Mouse (Mus musculus): ENCODE data around the gene Gm5108. TPM values are rescaled to one million over a fixed set of nuclear protein-coding genes. Genes with fewer than 3 reads are reported as not detected.

The Gm5108 gene
- polyA plus RNA-seq (2015; fragmentation: Nextera tagmentation; extraction: Ambion mirVana) = not detected in 2 replicates

DNA sequence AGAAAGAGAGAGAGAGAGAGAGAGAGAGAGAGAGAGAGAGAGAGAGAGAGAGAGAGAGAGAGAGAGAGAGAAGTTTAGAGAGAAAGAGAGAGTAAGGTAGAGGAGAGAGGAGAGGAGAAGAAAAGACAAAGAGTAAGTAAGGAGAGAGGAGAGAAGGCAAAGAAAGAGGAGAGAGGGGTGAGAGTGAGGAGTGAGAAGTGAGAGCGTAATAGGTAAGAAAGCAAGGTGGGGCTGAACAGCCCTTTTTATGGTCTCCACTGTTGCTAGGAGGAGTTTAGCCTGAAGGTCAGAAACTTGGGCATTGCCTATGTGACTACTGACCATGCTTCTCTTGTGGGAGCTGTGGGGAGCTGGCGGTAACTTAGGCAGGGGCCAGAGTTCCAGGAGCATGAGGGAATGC is at the start of gene Gm5108:
Gene Gm5108, plus strand, starts transcription at position 301 of the 400 bp plus-strand sequence.
- Histone ChIP-seq H3K36me3 (no peaks in the 10 kb centered on the region), H3K4me3 (replicated peaks) (no peak within 1 kb of the TSS), H3K4me1 (replicated peaks) (no peaks in the 10 kb centered on the region; the same call in 1 of the 2 replicates), H3K9me3 (replicated peaks) (no peaks in the 10 kb centered on the region), H3K9ac (no peak within 1 kb of the TSS), H3K4me2 (no peak within 1 kb of the TSS), H3K27me3 (no peaks in the 10 kb centered on the region), H3K27ac (no peak within 1 kb of the TSS)
- ATAC-seq (ENCODE audit: low read depth) = no peak
- WGBS (ENCODE audit: insufficient replicate concordance) = 76% methylated on average over 2 of the region's 2 CpGs
- no peak for DNase-seq

GRCm38 (mm10) chr5:67898921-67899320 is 42.5 kb upstream of the Gm5108 start:
- WGBS (ENCODE audit: insufficient replicate concordance) = 72% methylated on average over 1 of the region's 1 CpGs
- no peaks in the 10 kb centered on the region for H3K4me1 ChIP-seq (replicated peaks)
- H3K4me3 ChIP-seq (replicated peaks) = no peak overlapping the region
- H3K9ac ChIP-seq = no peak overlapping the region
- H3K4me2 ChIP-seq = no peak overlapping the region
- no peak for ATAC-seq (ENCODE audit: low read depth)
- H3K27me3 ChIP-seq = 0 out of 2 replicates have a peak, but pooled peaks cover 3% of the 10 kb centered on the region
- H3K36me3 ChIP-seq = no peaks in the 10 kb centered on the region
- no peaks in the 10 kb centered on the region for H3K9me3 ChIP-seq (replicated peaks)
- H3K27ac ChIP-seq = no peak overlapping the region
- DNase-seq = no peak

DNA sequence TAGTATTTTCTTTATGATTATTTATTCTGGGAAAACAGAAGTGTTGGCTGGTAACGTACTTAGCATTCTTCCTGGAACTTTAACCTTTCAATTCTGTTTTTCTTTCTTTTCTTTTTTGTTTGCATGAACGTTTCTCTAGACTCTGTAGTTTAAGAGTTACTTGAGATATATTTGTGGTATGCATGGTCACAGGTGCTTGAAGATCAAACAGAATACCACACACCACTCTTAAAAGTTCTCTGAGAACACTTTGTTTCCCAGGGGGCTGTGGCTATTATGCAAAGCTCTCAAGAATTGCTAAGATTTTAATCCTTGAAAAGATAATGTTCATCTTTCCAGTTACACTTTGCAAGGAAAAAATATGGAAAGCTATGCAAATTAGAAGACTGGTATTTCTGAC is 36.9 kb upstream of the Gm5108 start:
- ATAC-seq (ENCODE audit: low read depth) = no peak
- H3K9me3 ChIP-seq (replicated peaks) = no peaks in the 10 kb centered on the region
- no peak for DNase-seq
- H3K4me2 ChIP-seq = no peak overlapping the region
- no peak overlapping the region for H3K27ac ChIP-seq
- H3K36me3 ChIP-seq = no peaks in the 10 kb centered on the region
- H3K9ac ChIP-seq = no peak overlapping the region
- no peaks in the 10 kb centered on the region for H3K4me1 ChIP-seq (replicated peaks)
- 0 out of 2 replicates have a peak, but pooled peaks cover under 1% of the 10 kb centered on the region for H3K27me3 ChIP-seq
- 56% methylated on average over 2 of the region's 2 CpGs for WGBS (ENCODE audit: insufficient replicate concordance)
- H3K4me3 ChIP-seq (replicated peaks) = no peak overlapping the region

DNA sequence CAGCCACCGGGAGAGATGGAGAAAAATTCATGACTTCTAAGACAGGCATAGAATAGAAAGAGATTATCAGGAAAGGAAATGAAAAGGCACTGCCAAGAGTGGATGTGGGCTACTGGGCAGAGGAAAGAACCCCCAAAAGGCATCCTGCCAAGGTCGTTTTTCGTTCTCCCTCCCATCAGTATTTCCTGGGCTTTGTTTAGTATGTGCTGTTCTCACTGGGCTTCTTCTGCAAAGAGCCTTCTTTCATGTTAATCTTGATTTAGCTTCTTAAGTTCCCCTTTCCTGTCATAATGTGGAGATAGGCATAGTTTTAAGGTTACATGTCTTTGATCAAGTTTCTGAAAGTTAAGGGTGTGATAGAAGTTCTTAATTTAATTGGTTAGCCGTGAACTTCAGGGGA is 10.9 kb upstream of the Gm5108 start:
- no peak overlapping the region for H3K4me2 ChIP-seq
- whole genome bisulfite sequencing (ENCODE audit: insufficient replicate concordance) = 19% methylated on average over 4 of the region's 4 CpGs
- ATAC-seq (ENCODE audit: low read depth) = no peak

GRCm38 (mm10) chr5:67931623-67932022 is 9.8 kb upstream of the Gm5108 start:
- Histone ChIP-seq H3K27me3 (no peaks in the 10 kb centered on the region), H3K9ac (no peak overlapping the region), H3K4me1 (replicated peaks) (peaks cover 11% of the 10 kb centered on the region), H3K4me2 (no peak overlapping the region), H3K27ac (no peak overlapping the region), H3K36me3 (no peaks in the 10 kb centered on the region), H3K9me3 (replicated peaks) (no peaks in the 10 kb centered on the region), H3K4me3 (replicated peaks) (no peak overlapping the region)
- ATAC-seq (ENCODE audit: low read depth) (peak; percentile 74), DNase-seq (peak; percentile 4)
- 3% methylated on average over 2 of the region's 2 CpGs for WGBS (ENCODE audit: insufficient replicate concordance)

More for the DNA sequence above, 10.9 kb upstream of the Gm5108 start:
- no peak for DNase-seq
- H3K9ac ChIP-seq = no peak overlapping the region
- H3K9me3 ChIP-seq (replicated peaks) = no peaks in the 10 kb centered on the region
- peaks cover 11% of the 10 kb centered on the region for H3K4me1 ChIP-seq (replicated peaks)
- H3K27me3 ChIP-seq = no peaks in the 10 kb centered on the region
- no peaks in the 10 kb centered on the region for H3K36me3 ChIP-seq
- no peak overlapping the region for H3K4me3 ChIP-seq (replicated peaks)
- no peak overlapping the region for H3K27ac ChIP-seq

GRCm38 (mm10) chr5:67943199-67943598 is 1.7 kb downstream of the Gm5108 start:
- Histone ChIP-seq H3K27me3 (no peaks in the 10 kb centered on the region), H3K4me3 (replicated peaks) (no peak overlapping the region), H3K27ac (no peak overlapping the region), H3K4me2 (no peak overlapping the region), H3K9ac (no peak overlapping the region), H3K36me3 (no peaks in the 10 kb centered on the region), H3K4me1 (replicated peaks) (no peaks in the 10 kb centered on the region; the same call in 1 of the 2 replicates), H3K9me3 (replicated peaks) (no peaks in the 10 kb centered on the region)
- 6% methylated on average over 2 of the region's 2 CpGs for WGBS (ENCODE audit: insufficient replicate concordance)
- DNase-seq (no peak), ATAC-seq (ENCODE audit: low read depth) (no peak)

- no peaks in the 10 kb centered on the region; the same call in 1 of the 2 replicates for H3K4me1 ChIP-seq (replicated peaks)
- no peak overlapping the region for H3K4me3 ChIP-seq (replicated peaks)
- no peaks in the 10 kb centered on the region for H3K9me3 ChIP-seq (replicated peaks)
- no peak for ATAC-seq (ENCODE audit: low read depth)
- WGBS (ENCODE audit: insufficient replicate concordance) = 56% methylated on average over 1 of the region's 1 CpGs
- H3K4me2 ChIP-seq = no peak overlapping the region
- no peak overlapping the region for H3K9ac ChIP-seq
- no peak for DNase-seq
- no peaks in the 10 kb centered on the region for H3K27me3 ChIP-seq
- no peaks in the 10 kb centered on the region for H3K36me3 ChIP-seq
- no peak overlapping the region for H3K27ac ChIP-seq
Observed at GRCm38 (mm10) chr5:67944074-67944785, 2.8 kb downstream of the Gm5108 start.

DNA sequence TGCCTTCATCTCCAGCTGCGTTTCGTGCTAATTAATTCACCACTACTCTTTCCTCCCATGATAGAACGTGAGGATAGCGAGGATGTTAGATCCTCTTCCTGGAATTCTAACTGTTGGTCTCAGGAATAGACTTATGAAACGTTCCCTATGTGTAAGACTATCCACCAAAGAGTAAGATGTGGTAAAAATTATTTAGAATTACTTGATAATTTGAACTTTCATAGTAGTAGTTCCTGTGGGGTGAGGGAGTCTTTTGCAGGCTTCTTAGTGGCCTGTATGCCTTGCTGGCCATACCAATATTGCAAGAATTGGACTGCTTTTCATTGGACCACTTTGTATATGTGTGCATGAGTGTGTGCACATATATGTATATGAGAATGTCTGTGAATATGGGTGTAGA is 4.9 kb downstream of the Gm5108 start, which contains the start of gene Gm21905:
Gene Gm21905, minus strand, starts transcription at position 101 of the 400 bp plus-strand sequence.
- no peak within 1 kb of the TSS for H3K4me3 ChIP-seq (replicated peaks)
- no peak within 1 kb of the TSS for H3K4me2 ChIP-seq
- no peak for ATAC-seq (ENCODE audit: low read depth)
- H3K9ac ChIP-seq = no peak within 1 kb of the TSS
- H3K27ac ChIP-seq = no peak within 1 kb of the TSS
- H3K36me3 ChIP-seq = no peaks in the 10 kb centered on the region
- DNase-seq = no peak
- H3K27me3 ChIP-seq = no peaks in the 10 kb centered on the region
- no peaks in the 10 kb centered on the region for H3K9me3 ChIP-seq (replicated peaks)
- 67% methylated on average over 5 of the region's 5 CpGs for WGBS (ENCODE audit: insufficient replicate concordance)
- no peaks in the 10 kb centered on the region; the same call in 1 of the 2 replicates for H3K4me1 ChIP-seq (replicated peaks)

GRCm38 (mm10) chr5:67947006-67947405 is 5.5 kb downstream of the Gm5108 start:
- H3K9me3 ChIP-seq (replicated peaks) = no peaks in the 10 kb centered on the region
- DNase-seq = no peak
- H3K36me3 ChIP-seq = no peaks in the 10 kb centered on the region
- H3K4me2 ChIP-seq = no peak overlapping the region
- no peak overlapping the region for H3K27ac ChIP-seq
- no peaks in the 10 kb centered on the region for H3K27me3 ChIP-seq
- ATAC-seq (ENCODE audit: low read depth) = no peak
- H3K9ac ChIP-seq = no peak overlapping the region
- no peaks in the 10 kb centered on the region; the same call in 1 of the 2 replicates for H3K4me1 ChIP-seq (replicated peaks)
- no peak overlapping the region for H3K4me3 ChIP-seq (replicated peaks)

DNA sequence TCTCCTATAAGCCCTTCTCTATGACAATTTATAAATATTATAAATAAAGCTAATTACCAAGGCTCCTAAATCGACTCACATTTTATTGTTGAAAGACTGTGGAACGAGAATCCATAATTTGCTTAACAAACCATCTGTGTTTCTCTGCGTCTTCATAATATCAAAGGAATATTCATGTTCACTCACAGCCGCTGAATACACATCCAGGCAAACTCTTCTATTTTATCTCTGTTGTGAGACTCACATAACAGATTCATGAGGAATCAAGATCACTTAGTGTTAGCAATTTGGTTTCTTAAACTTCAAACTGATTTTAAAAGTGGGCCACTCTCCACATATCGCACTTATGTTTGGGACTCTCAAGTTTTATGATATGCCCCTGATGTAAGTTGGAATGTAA is 6.6 kb downstream of the Gm5108 start:
- H3K27ac ChIP-seq = no peak overlapping the region
- H3K4me3 ChIP-seq (replicated peaks) = no peak overlapping the region
- H3K9ac ChIP-seq = no peak overlapping the region
- DNase-seq (no peak), ATAC-seq (ENCODE audit: low read depth) (no peak)
- no peak overlapping the region for H3K4me2 ChIP-seq
- H3K36me3 ChIP-seq = no peaks in the 10 kb centered on the region
- H3K4me1 ChIP-seq (replicated peaks) = no peaks in the 10 kb centered on the region; the same call in 1 of the 2 replicates
- WGBS (ENCODE audit: insufficient replicate concordance) = 74% methylated on average over 5 of the region's 5 CpGs
- H3K27me3 ChIP-seq = no peaks in the 10 kb centered on the region
- H3K9me3 ChIP-seq (replicated peaks) = no peaks in the 10 kb centered on the region

DNA sequence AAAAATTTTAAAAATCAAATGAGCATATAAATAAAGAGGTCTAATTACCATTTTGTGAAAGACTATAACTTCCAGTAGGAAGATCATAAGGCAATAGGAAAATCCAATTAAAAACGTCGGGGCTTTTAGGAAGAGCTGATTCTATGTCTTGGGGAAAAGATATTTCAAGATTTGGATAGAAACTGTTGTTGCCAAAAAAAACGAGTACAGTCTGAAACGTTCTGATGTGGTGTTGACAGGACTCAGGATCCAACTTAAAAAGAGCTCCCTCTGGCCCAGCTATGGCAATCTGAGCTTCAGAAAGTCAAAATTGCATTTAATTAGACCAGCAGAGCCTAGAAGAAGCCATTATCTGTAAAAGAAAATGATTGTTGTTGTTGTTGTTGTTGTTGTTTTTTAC is 12.6 kb downstream of the Gm5108 start:
- 62% methylated on average over 4 of the region's 4 CpGs for WGBS (ENCODE audit: insufficient replicate concordance)
- H3K27ac ChIP-seq = no peak overlapping the region
- H3K4me1 ChIP-seq (replicated peaks) = no peaks in the 10 kb centered on the region
- H3K9me3 ChIP-seq (replicated peaks) = no peaks in the 10 kb centered on the region
- no peak overlapping the region for H3K4me3 ChIP-seq (replicated peaks)
- DNase-seq (no peak), ATAC-seq (ENCODE audit: low read depth) (no peak)
- no peaks in the 10 kb centered on the region for H3K36me3 ChIP-seq
- H3K4me2 ChIP-seq = no peak overlapping the region
- no peaks in the 10 kb centered on the region for H3K27me3 ChIP-seq
- H3K9ac ChIP-seq = no peak overlapping the region

GRCm38 (mm10) chr5:67955486-67955885 is 14.0 kb downstream of the Gm5108 start:
- Histone ChIP-seq H3K9ac (no peak overlapping the region), H3K36me3 (no peaks in the 10 kb centered on the region), H3K9me3 (replicated peaks) (no peaks in the 10 kb centered on the region), H3K27ac (no peak overlapping the region), H3K27me3 (no peaks in the 10 kb centered on the region), H3K4me3 (replicated peaks) (no peak overlapping the region), H3K4me2 (no peak overlapping the region), H3K4me1 (replicated peaks) (no peaks in the 10 kb centered on the region)
- DNase-seq = no peak
- ATAC-seq (ENCODE audit: low read depth) = no peak
- WGBS (ENCODE audit: insufficient replicate concordance) = 62% methylated on average over 7 of the region's 7 CpGs

Data from liver, embryonic 13.5 days (tissue).